Mouse (Mus musculus): ENCODE measurements around the gene Blvra. TPM values are rescaled to one million over a fixed set of nuclear protein-coding genes. Genes with fewer than 3 reads are reported as not detected.
"Not testable (repeated sequence)": the region's sequence is repeated elsewhere in the genome, so short reads cannot be mapped to it uniquely, and the experiment has no call there.

Gene Blvra
- polyA plus RNA-seq, 1 experiment from 2014 or later = 47.8 TPM

DNA sequence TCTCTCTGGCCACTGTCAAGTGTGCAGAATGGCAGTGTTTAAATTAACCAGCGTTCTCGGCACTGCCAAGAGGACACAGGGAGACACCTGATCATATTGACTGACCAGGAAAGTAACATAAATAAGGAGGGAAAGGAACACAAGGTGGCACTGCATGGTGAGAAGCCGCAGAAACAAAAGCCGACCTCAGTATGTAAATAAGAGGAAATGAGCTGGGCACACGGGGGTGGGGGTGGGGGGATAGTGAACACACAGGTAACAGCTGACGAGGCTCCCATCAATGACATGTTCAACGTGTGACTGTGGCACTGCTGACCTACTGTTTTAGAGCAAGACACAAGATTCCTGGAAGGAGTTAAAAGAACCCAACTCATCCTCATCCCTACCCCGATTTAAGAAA is 60.9 kb downstream of the Blvra start:
- no peak for TF ChIP-seq EP300 (optimal IDR thresholded peaks at IDR 0.05)
- TF ChIP-seq CTCF (IDR thresholded peaks at IDR 0.05; ENCODE audit: low read depth) = no peak
- Histone ChIP-seq H3K36me3 (ENCODE audit: control insufficient read depth, insufficient read depth, low read length) (no peaks in the 10 kb centered on the region), H3K9me3 (ENCODE audit: control insufficient read depth, low read length) (no peaks in the 10 kb centered on the region), H3K27me3 (ENCODE audit: control insufficient read depth, insufficient read depth, low read length) (no peaks in the 10 kb centered on the region), H3K9ac (ENCODE audit: low read length) (no peak overlapping the region), H3K4me3 (ENCODE audit: low read depth, low read length) (no peak overlapping the region), H3K4me1 (replicated peaks; ENCODE audit: control insufficient read depth, insufficient read depth) (no peaks in the 10 kb centered on the region), H3K4me2 (replicated peaks; ENCODE audit: low read depth) (no peak overlapping the region), H3K27ac (replicated peaks) (no peak overlapping the region)
- 43% methylated on average over 8 of the region's 8 CpGs for WGBS
- DNase-seq (ENCODE audit: low spot score) (no peak), ATAC-seq (ENCODE audit: low FRiP score, low TSS enrichment) (no peak)

DNA sequence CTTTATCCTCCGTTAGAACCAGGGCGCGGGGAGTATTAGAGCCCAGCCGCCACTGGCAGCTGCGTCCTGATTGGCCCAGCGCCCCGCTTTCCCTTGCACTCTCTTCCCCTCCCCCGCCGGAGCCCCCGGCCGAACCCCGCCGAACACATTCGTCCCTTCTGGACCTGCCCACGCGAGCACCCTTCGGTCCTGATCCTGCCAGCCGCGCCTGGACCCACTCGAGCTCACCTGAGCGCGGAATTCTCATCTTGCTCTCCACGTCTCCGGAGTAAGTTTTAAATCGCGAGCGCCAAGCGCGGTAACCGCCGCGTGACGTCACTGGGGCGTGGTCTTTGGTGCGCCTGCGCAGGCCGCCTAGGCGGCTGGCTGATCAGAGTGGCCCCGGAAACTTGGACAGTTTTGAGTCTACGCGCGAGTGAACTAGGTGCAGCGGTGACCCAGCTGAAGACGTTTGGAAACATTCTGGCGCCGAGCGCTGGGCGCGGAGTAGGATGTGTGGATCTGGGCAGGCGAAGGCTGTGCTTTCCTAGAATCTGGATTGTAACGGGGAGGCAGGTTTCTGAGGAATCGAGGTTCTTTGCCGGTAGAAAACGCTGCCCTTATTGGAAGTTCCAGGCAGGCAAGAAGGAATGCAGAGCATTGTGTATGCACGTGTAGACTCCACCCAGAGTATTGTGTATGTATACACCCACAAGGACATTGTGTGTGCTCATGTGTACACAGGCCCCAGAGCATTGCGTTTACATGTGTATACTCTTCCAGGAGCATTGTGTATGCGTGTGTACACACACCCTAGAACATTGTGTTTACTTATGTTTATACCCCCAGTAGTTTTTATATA is 63.4 kb downstream of the Blvra start, which contains the start of gene Ncaph:
Gene Ncaph, minus strand, starts transcription at position 334 of the 841 bp plus-strand sequence.
- TF ChIP-seq CTCF (IDR thresholded peaks at IDR 0.05; ENCODE audit: low read depth) = no peak
- TF ChIP-seq EP300 (optimal IDR thresholded peaks at IDR 0.05) = no peak
- Histone ChIP-seq H3K4me2 (replicated peaks; ENCODE audit: low read depth) (peak within 1 kb of the TSS; percentile 76), H3K27me3 (ENCODE audit: control insufficient read depth, insufficient read depth, low read length) (no peaks in the 10 kb centered on the region), H3K9me3 (ENCODE audit: control insufficient read depth, low read length) (no peaks in the 10 kb centered on the region), H3K36me3 (ENCODE audit: control insufficient read depth, insufficient read depth, low read length) (no peaks in the 10 kb centered on the region), H3K9ac (ENCODE audit: low read length) (peak within 1 kb of the TSS; percentile 74), H3K4me3 (ENCODE audit: low read depth, low read length) (peak within 1 kb of the TSS; percentile 84), H3K4me1 (replicated peaks; ENCODE audit: control insufficient read depth, insufficient read depth) (0 out of 2 replicates have a peak, but pooled peaks cover 2% of the 10 kb centered on the region), H3K27ac (replicated peaks) (peak within 1 kb of the TSS; percentile 94)
- ATAC-seq (ENCODE audit: low FRiP score, low TSS enrichment) (peak; percentile 88), DNase-seq (ENCODE audit: low spot score) (peak; percentile 95)
- 1% methylated on average over 57 of the region's 57 CpGs for WGBS

GRCm38 (mm10) chr2:127135255-127135654 is 64.8 kb downstream of the Blvra start:
- not testable (repeated sequence) for H3K27me3 ChIP-seq (ENCODE audit: control insufficient read depth, insufficient read depth, low read length); ATAC-seq (ENCODE audit: low FRiP score, low TSS enrichment); H3K9ac ChIP-seq (ENCODE audit: low read length); H3K36me3 ChIP-seq (ENCODE audit: control insufficient read depth, insufficient read depth, low read length); H3K4me1 ChIP-seq (replicated peaks; ENCODE audit: control insufficient read depth, insufficient read depth); H3K27ac ChIP-seq (replicated peaks); H3K9me3 ChIP-seq (ENCODE audit: control insufficient read depth, low read length); DNase-seq (ENCODE audit: low spot score); H3K4me3 ChIP-seq (ENCODE audit: low read depth, low read length); H3K4me2 ChIP-seq (replicated peaks; ENCODE audit: low read depth)
- TF ChIP-seq CTCF (IDR thresholded peaks at IDR 0.05; ENCODE audit: low read depth) = peak; percentile 45
- 32% methylated on average over 2 of the region's 3 CpGs for WGBS

DNA sequence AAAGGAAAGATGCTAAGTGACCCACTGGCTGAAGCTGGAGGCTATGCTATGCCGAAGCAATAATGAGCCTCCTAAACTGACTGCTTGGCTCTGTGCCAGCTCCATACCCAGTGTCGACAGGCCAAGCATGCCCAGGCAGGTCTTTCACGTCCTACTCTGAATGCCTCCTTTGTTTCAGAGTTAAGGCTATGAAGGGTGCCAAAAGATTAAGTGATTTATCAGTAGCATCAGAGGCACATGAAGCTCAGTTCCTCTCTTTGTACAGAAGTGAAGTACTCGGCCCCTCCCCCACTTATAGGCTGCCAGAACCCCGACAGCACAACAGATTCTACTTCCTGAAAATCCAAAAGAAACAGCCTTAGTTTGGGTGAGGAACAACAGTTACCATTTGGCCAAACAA is 66.5 kb downstream of the Blvra start:
- Histone ChIP-seq H3K9ac (ENCODE audit: low read length) (no peak overlapping the region), H3K9me3 (ENCODE audit: control insufficient read depth, low read length) (no peaks in the 10 kb centered on the region), H3K27ac (replicated peaks) (peak overlapping the region; percentile 69), H3K36me3 (ENCODE audit: control insufficient read depth, insufficient read depth, low read length) (peaks cover 8% of the 10 kb centered on the region; the same call in 1 of the 2 replicates), H3K4me3 (ENCODE audit: low read depth, low read length) (no peak overlapping the region), H3K4me1 (replicated peaks; ENCODE audit: control insufficient read depth, insufficient read depth) (0 out of 2 replicates have a peak, but pooled peaks cover 2% of the 10 kb centered on the region), H3K27me3 (ENCODE audit: control insufficient read depth, insufficient read depth, low read length) (no peaks in the 10 kb centered on the region), H3K4me2 (replicated peaks; ENCODE audit: low read depth) (no peak overlapping the region)
- WGBS = 7% methylated on average over 5 of the region's 5 CpGs
- peak; percentile 82 for DNase-seq (ENCODE audit: low spot score)
- TF ChIP-seq CTCF (IDR thresholded peaks at IDR 0.05; ENCODE audit: low read depth) (no peak), EP300 (optimal IDR thresholded peaks at IDR 0.05) (no peak)
- peak; percentile 72 for ATAC-seq (ENCODE audit: low FRiP score, low TSS enrichment)

DNA sequence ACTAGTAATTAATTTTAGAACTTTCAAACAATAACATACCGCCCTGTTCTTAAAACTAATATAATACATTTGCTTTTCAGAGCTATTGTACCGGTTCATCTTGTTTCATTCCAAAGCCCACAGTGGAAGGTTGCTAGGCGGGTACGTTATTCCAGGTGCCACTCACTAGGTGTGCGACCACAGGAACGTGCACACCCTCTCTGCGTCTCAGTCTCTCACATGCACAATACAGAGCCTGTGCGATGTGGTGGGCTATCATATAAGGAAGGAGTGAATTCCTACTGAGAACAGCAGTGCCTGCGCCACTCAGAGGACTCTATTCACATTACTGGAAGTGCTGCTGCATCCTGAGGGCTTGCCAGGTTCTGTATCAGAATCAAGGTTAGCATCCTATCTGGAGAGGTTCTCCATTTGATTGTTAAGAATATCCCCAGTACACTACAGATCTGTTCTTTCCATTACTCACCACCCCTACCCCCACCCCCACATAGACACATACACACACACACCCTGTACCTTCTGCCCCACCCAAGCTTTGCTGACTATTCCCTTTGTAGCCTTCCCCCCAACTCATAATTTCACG is 67.5 kb downstream of the Blvra start:
- 45% methylated on average over 10 of the region's 10 CpGs for WGBS
- peak overlapping the region; percentile 69 for H3K27ac ChIP-seq (replicated peaks)
- TF ChIP-seq EP300 (optimal IDR thresholded peaks at IDR 0.05) (no peak), CTCF (IDR thresholded peaks at IDR 0.05; ENCODE audit: low read depth) (no peak)

More for the DNA sequence above, 67.5 kb downstream of the Blvra start:
- Histone ChIP-seq H3K9me3 (ENCODE audit: control insufficient read depth, low read length) (no peaks in the 10 kb centered on the region), H3K4me2 (replicated peaks; ENCODE audit: low read depth) (0 out of 2 replicates have a peak overlapping the region, but pooled peaks have one; percentile 5), H3K9ac (ENCODE audit: low read length) (no peak overlapping the region), H3K4me1 (replicated peaks; ENCODE audit: control insufficient read depth, insufficient read depth) (peaks cover 5% of the 10 kb centered on the region; the same call in 1 of the 2 replicates), H3K36me3 (ENCODE audit: control insufficient read depth, insufficient read depth, low read length) (peaks cover 8% of the 10 kb centered on the region; the same call in 1 of the 2 replicates), H3K27me3 (ENCODE audit: control insufficient read depth, insufficient read depth, low read length) (no peaks in the 10 kb centered on the region), H3K4me3 (ENCODE audit: low read depth, low read length) (no peak overlapping the region)
- ATAC-seq (ENCODE audit: low FRiP score, low TSS enrichment) = peak; percentile 66
- peak; percentile 52 for DNase-seq (ENCODE audit: low spot score)

All from stomach, postnatal 0 days (tissue).